Mouse (Mus musculus): ENCODE data around the gene Pfdn4. TPM values are rescaled to one million over a fixed set of nuclear protein-coding genes. Genes with fewer than 3 reads are reported as not detected.

Gene Pfdn4
- polyA plus RNA-seq, 1 experiment from 2014 or later: 61.8 TPM

GRCm38 (mm10) chr2:170474125-170474524, 22.1 kb upstream of the Pfdn4 start:
- ATAC-seq (ENCODE audit: low FRiP score, low TSS enrichment) (no peak), DNase-seq (ENCODE audit: low spot score) (no peak)
- Histone ChIP-seq H3K27ac (replicated peaks) (no peak overlapping the region), H3K36me3 (ENCODE audit: control insufficient read depth, insufficient read depth, low read length) (no peaks in the 10 kb centered on the region), H3K4me2 (replicated peaks; ENCODE audit: low read depth) (no peak overlapping the region), H3K9me3 (ENCODE audit: control insufficient read depth, low read length) (no peaks in the 10 kb centered on the region), H3K27me3 (ENCODE audit: control insufficient read depth, insufficient read depth, low read length) (no peaks in the 10 kb centered on the region), H3K4me3 (ENCODE audit: low read depth, low read length) (no peak overlapping the region), H3K9ac (ENCODE audit: low read length) (no peak overlapping the region), H3K4me1 (replicated peaks; ENCODE audit: control insufficient read depth, insufficient read depth) (no peaks in the 10 kb centered on the region)
- WGBS: 96% methylated on average over 5 of the region's 5 CpGs
- TF ChIP-seq EP300 (optimal IDR thresholded peaks at IDR 0.05) (no peak), CTCF (IDR thresholded peaks at IDR 0.05; ENCODE audit: low read depth) (no peak)

GRCm38 (mm10) chr2:170475164-170475563, 21.1 kb upstream of the Pfdn4 start:
- H3K9ac ChIP-seq (ENCODE audit: low read length): no peak overlapping the region
- DNase-seq (ENCODE audit: low spot score) (no peak), ATAC-seq (ENCODE audit: low FRiP score, low TSS enrichment) (no peak)
- TF ChIP-seq CTCF (IDR thresholded peaks at IDR 0.05; ENCODE audit: low read depth): no peak
- TF ChIP-seq EP300 (optimal IDR thresholded peaks at IDR 0.05): no peak
- no peaks in the 10 kb centered on the region for H3K9me3 ChIP-seq (ENCODE audit: control insufficient read depth, low read length)
- no peaks in the 10 kb centered on the region for H3K4me1 ChIP-seq (replicated peaks; ENCODE audit: control insufficient read depth, insufficient read depth)
- H3K36me3 ChIP-seq (ENCODE audit: control insufficient read depth, insufficient read depth, low read length): no peaks in the 10 kb centered on the region
- WGBS: 77% methylated on average over 3 of the region's 3 CpGs
- no peak overlapping the region for H3K4me2 ChIP-seq (replicated peaks; ENCODE audit: low read depth)
- H3K4me3 ChIP-seq (ENCODE audit: low read depth, low read length): no peak overlapping the region
- no peaks in the 10 kb centered on the region for H3K27me3 ChIP-seq (ENCODE audit: control insufficient read depth, insufficient read depth, low read length)
- no peak overlapping the region for H3K27ac ChIP-seq (replicated peaks)

- ATAC-seq (ENCODE audit: low FRiP score, low TSS enrichment) (no peak), DNase-seq (ENCODE audit: low spot score) (no peak)
- TF ChIP-seq EP300 (optimal IDR thresholded peaks at IDR 0.05) (no peak), CTCF (IDR thresholded peaks at IDR 0.05; ENCODE audit: low read depth) (peak; percentile 57)
- Histone ChIP-seq H3K27ac (replicated peaks) (no peak overlapping the region), H3K4me1 (replicated peaks; ENCODE audit: control insufficient read depth, insufficient read depth) (no peaks in the 10 kb centered on the region), H3K9ac (ENCODE audit: low read length) (no peak overlapping the region), H3K36me3 (ENCODE audit: control insufficient read depth, insufficient read depth, low read length) (no peaks in the 10 kb centered on the region), H3K4me3 (ENCODE audit: low read depth, low read length) (no peak overlapping the region), H3K4me2 (replicated peaks; ENCODE audit: low read depth) (no peak overlapping the region), H3K27me3 (ENCODE audit: control insufficient read depth, insufficient read depth, low read length) (no peaks in the 10 kb centered on the region), H3K9me3 (ENCODE audit: control insufficient read depth, low read length) (no peaks in the 10 kb centered on the region)
- 77% methylated on average over 11 of the region's 11 CpGs for WGBS
These were observed 20.0 kb upstream of the Pfdn4 start for GRCm38 (mm10) chr2:170476215-170476614.

GRCm38 (mm10) chr2:170476643-170477042, 19.6 kb upstream of the Pfdn4 start:
- no peaks in the 10 kb centered on the region for H3K9me3 ChIP-seq (ENCODE audit: control insufficient read depth, low read length)
- TF ChIP-seq EP300 (optimal IDR thresholded peaks at IDR 0.05): no peak

GRCm38 (mm10) chr2:170482019-170482540, 14.1 kb upstream of the Pfdn4 start:
- no peak overlapping the region for H3K9ac ChIP-seq (ENCODE audit: low read length)
- H3K27me3 ChIP-seq (ENCODE audit: control insufficient read depth, insufficient read depth, low read length): no peaks in the 10 kb centered on the region
- H3K27ac ChIP-seq (replicated peaks): no peak overlapping the region
- no peaks in the 10 kb centered on the region for H3K4me1 ChIP-seq (replicated peaks; ENCODE audit: control insufficient read depth, insufficient read depth)
- no peaks in the 10 kb centered on the region for H3K36me3 ChIP-seq (ENCODE audit: control insufficient read depth, insufficient read depth, low read length)
- no peaks in the 10 kb centered on the region for H3K9me3 ChIP-seq (ENCODE audit: control insufficient read depth, low read length)
- peak; percentile 36 for TF ChIP-seq CTCF (IDR thresholded peaks at IDR 0.05; ENCODE audit: low read depth)
- no peak for TF ChIP-seq EP300 (optimal IDR thresholded peaks at IDR 0.05)
- 45% methylated on average over 10 of the region's 10 CpGs for WGBS
- ATAC-seq (ENCODE audit: low FRiP score, low TSS enrichment) (no peak), DNase-seq (ENCODE audit: low spot score) (no peak)
- H3K4me2 ChIP-seq (replicated peaks; ENCODE audit: low read depth): no peak overlapping the region
- no peak overlapping the region for H3K4me3 ChIP-seq (ENCODE audit: low read depth, low read length)

More at GRCm38 (mm10) chr2:170476643-170477042, 19.6 kb upstream of the Pfdn4 start:
- Histone ChIP-seq H3K36me3 (ENCODE audit: control insufficient read depth, insufficient read depth, low read length) (no peaks in the 10 kb centered on the region), H3K4me1 (replicated peaks; ENCODE audit: control insufficient read depth, insufficient read depth) (no peaks in the 10 kb centered on the region), H3K27ac (replicated peaks) (no peak overlapping the region), H3K4me3 (ENCODE audit: low read depth, low read length) (no peak overlapping the region), H3K27me3 (ENCODE audit: control insufficient read depth, insufficient read depth, low read length) (no peaks in the 10 kb centered on the region), H3K9ac (ENCODE audit: low read length) (no peak overlapping the region), H3K4me2 (replicated peaks; ENCODE audit: low read depth) (no peak overlapping the region)
- WGBS: 62% methylated on average over 8 of the region's 8 CpGs
- no peak for DNase-seq (ENCODE audit: low spot score)
- ATAC-seq (ENCODE audit: low FRiP score, low TSS enrichment): no peak

- ATAC-seq (ENCODE audit: low FRiP score, low TSS enrichment): no peak
- H3K27ac ChIP-seq (replicated peaks): no peak overlapping the region
- no peaks in the 10 kb centered on the region for H3K9me3 ChIP-seq (ENCODE audit: control insufficient read depth, low read length)
- H3K9ac ChIP-seq (ENCODE audit: low read length): no peak overlapping the region
- no peaks in the 10 kb centered on the region for H3K36me3 ChIP-seq (ENCODE audit: control insufficient read depth, insufficient read depth, low read length)
- TF ChIP-seq EP300 (optimal IDR thresholded peaks at IDR 0.05): no peak
- no peak for TF ChIP-seq CTCF (IDR thresholded peaks at IDR 0.05; ENCODE audit: low read depth)
- H3K27me3 ChIP-seq (ENCODE audit: control insufficient read depth, insufficient read depth, low read length): 0 out of 2 replicates have a peak, but pooled peaks cover 3% of the 10 kb centered on the region
- WGBS: 65% methylated on average over 11 of the region's 11 CpGs
- no peak for DNase-seq (ENCODE audit: low spot score)
- H3K4me1 ChIP-seq (replicated peaks; ENCODE audit: control insufficient read depth, insufficient read depth): no peaks in the 10 kb centered on the region
- H3K4me3 ChIP-seq (ENCODE audit: low read depth, low read length): no peak overlapping the region
- H3K4me2 ChIP-seq (replicated peaks; ENCODE audit: low read depth): no peak overlapping the region
These were observed 12.3 kb upstream of the Pfdn4 start for GRCm38 (mm10) chr2:170483914-170484313.
